Mouse (Mus musculus) heart, postnatal 0 days (tissue): Measurements from ENCODE around the gene Mlxip. TPM values are rescaled to one million over a fixed set of nuclear protein-coding genes. Genes with fewer than 3 reads are reported as not detected.

Source experiments
- ATAC-seq: fragments of 200-750 bp; cut with Nextera tagmentation; 2 replicates; pipeline ENCODE4 v1.8.0; 2017; ENCODE audit warnings: low read depth, moderate number of reproducible peaks, moderate library complexity; ENCODE audit not compliant: insufficient read depth
- DNase-seq: peaks from one replicate; pipeline ENCODE4 v3.0.0-alpha.2; 2016; ENCODE audit warnings: low spot score
- H3K27ac ChIP-seq: fragments of 300-500 bp; sonication (generic); 2 replicates; pipeline ENCODE4 v1.5.1; 2014; ENCODE audit warnings: low read depth, mild to moderate bottlenecking
- H3K27me3 ChIP-seq: fragments of 300-500 bp; sonication (generic); 2 replicates; pipeline ENCODE4 v1.6.1; 2014; ENCODE audit warnings: low read length, mixed read lengths; ENCODE audit not compliant: control insufficient read depth, insufficient read depth
- H3K36me3 ChIP-seq: fragments of 300-500 bp; sonication (generic); replicated peaks from 2 replicates; pipeline ENCODE4 v1.6.1; 2014; ENCODE audit warnings: low read length, mixed read lengths; ENCODE audit not compliant: control insufficient read depth, insufficient read depth
- H3K4me1 ChIP-seq: fragments of 300-500 bp; sonication (generic); 2 replicates; pipeline ENCODE4 v1.6.1; 2014; ENCODE audit warnings: antibody characterized with exemption; ENCODE audit not compliant: control insufficient read depth, insufficient read depth
- H3K4me2 ChIP-seq: fragments of 300-500 bp; sonication (generic); 2 replicates; pipeline ENCODE4 v1.6.1; 2014; ENCODE audit warnings: low read depth, mild to moderate bottlenecking, low read length, moderate library complexity
- H3K4me3 ChIP-seq: fragments of 300-500 bp; sonication (generic); 2 replicates; pipeline ENCODE4 v1.5.1; 2014; ENCODE audit warnings: low read depth, low read length
- H3K9ac ChIP-seq: fragments of 300-500 bp; sonication (generic); replicated peaks from 2 replicates; pipeline ENCODE4 v1.6.1; 2014; ENCODE audit warnings: low read depth, low read length, mixed read lengths
- H3K9me3 ChIP-seq: fragments of 300-500 bp; sonication (generic); replicated peaks from 2 replicates; pipeline ENCODE4 v1.6.1; 2016; ENCODE audit warnings: low read length; ENCODE audit not compliant: control insufficient read depth
- CTCF ChIP-seq: IDR thresholded peaks from 2 replicates; pipeline ENCODE4 v1.5.1; 2016; ENCODE audit warnings: antibody characterized with exemption, control low read depth, low read depth
- EP300 ChIP-seq: IDR thresholded peaks from 2 replicates; pipeline ENCODE4 v1.6.1; 2016; ENCODE audit warnings: antibody characterized with exemption, low read depth
- WGBS: fragments of 180-500 bp; shearing (Covaris S2); extraction: QIAGEN DNeasy Blood & Tissue Kit; methylation state at CpG from one replicate; pipeline ENCODE4 v1.1.7; 2014; 5-methylcytosine and 5-hydroxymethylcytosine counted together
- polyA plus RNA-seq: library from polyadenylated mRNA; unstranded; fragments of >200 nt; fragmentation: Nextera tagmentation; extraction: Ambion mirVana; gene quantifications from 2 replicates; pipeline ENCODE4 v1.2.1, GENCODE M21; 2015
- total RNA-seq: library from RNA; depleted of rRNA; stranded (reverse); fragments of >200 nt; gene quantifications from 2 replicates; pipeline ENCODE4 v1.2.3, GENCODE M21; 2014; ENCODE audit warnings: low replicate concordance; rRNA removed

The Mlxip gene
- total and polyA plus RNA-seq, 2 experiments from 2014 or later: 7.3 to 13.4 TPM

- peaks cover 14% of the 10 kb centered on the region; the same call in 1 of the 2 replicates for H3K27me3 ChIP-seq
- H3K27ac ChIP-seq: no peak overlapping the region
- no peak for TF ChIP-seq EP300
- TF ChIP-seq CTCF: peak; percentile 69
- no peak overlapping the region for H3K4me3 ChIP-seq
- ATAC-seq (0 out of 2 replicates have a peak, but pooled peaks have one; percentile 13), DNase-seq (peak; percentile 56)
- H3K9ac ChIP-seq: no peak overlapping the region
- no peak overlapping the region for H3K4me2 ChIP-seq
- H3K9me3 ChIP-seq: no peaks in the 10 kb centered on the region
- H3K36me3 ChIP-seq: no peaks in the 10 kb centered on the region
- 43% methylated on average over 4 of the region's 4 CpGs for WGBS
- H3K4me1 ChIP-seq: peaks cover 9% of the 10 kb centered on the region; the same call in 1 of the 2 replicates
Measured at GRCm38 (mm10) chr5:123499717-123500116, 105.1 kb downstream of the Mlxip start.

- 42% methylated on average over 4 of the region's 4 CpGs for WGBS
Measured at GRCm38 (mm10) chr5:123501973-123502372, 107.4 kb downstream of the Mlxip start.

More at GRCm38 (mm10) chr5:123501973-123502372, 107.4 kb downstream of the Mlxip start:
- Histone ChIP-seq H3K9me3 (no peaks in the 10 kb centered on the region), H3K4me2 (no peak overlapping the region), H3K27me3 (peaks cover 20% of the 10 kb centered on the region; the same call in 1 of the 2 replicates), H3K4me3 (no peak overlapping the region), H3K9ac (no peak overlapping the region), H3K36me3 (no peaks in the 10 kb centered on the region), H3K4me1 (peaks cover 9% of the 10 kb centered on the region; the same call in 1 of the 2 replicates), H3K27ac (no peak overlapping the region)
- ATAC-seq (no peak), DNase-seq (no peak)
- TF ChIP-seq EP300 (no peak), CTCF (no peak)

Other genes with a start within 250 kb of the Mlxip start
- gene Psmd9, start 225.4 kb upstream of the Mlxip start, total RNA-seq: 11.2 and 19.5 TPM in 2 replicates
- 54.0 and 54.9 TPM in 2 replicates for gene Psmd9, start 225.4 kb upstream of the Mlxip start, polyA plus RNA-seq
- gene Hpd, start 212.1 kb upstream of the Mlxip start, total RNA-seq: 0.43 and 0.92 TPM in 2 replicates
- gene Hpd, start 212.1 kb upstream of the Mlxip start, polyA plus RNA-seq: not detected in 2 replicates
- 3.1 and 7.3 TPM in 2 replicates for gene Wdr66, start 142.7 kb upstream of the Mlxip start, total RNA-seq
- gene Wdr66, start 142.7 kb upstream of the Mlxip start, polyA plus RNA-seq: 3.1 and 4.0 TPM in 2 replicates
- gene Bcl7a, start 51.0 kb upstream of the Mlxip start, total RNA-seq: 10.2 and 11.2 TPM in 2 replicates
- 6.6 TPM in 2 replicates for gene Bcl7a, start 51.0 kb upstream of the Mlxip start, polyA plus RNA-seq
- gene Lrrc43, start 94.5 kb downstream of the Mlxip start, total RNA-seq: not detected in 2 replicates
- 0.05 TPM in 1 of 2 replicates, not detected in the other for gene Lrrc43, start 94.5 kb downstream of the Mlxip start, polyA plus RNA-seq
- gene Il31, start 94.7 kb downstream of the Mlxip start, total RNA-seq: not detected in 2 replicates
- not detected in 2 replicates for gene Il31, start 94.7 kb downstream of the Mlxip start, polyA plus RNA-seq
- gene B3gnt4, start 115.7 kb downstream of the Mlxip start, total RNA-seq: not detected in 2 replicates
- not detected in 2 replicates for gene B3gnt4, start 115.7 kb downstream of the Mlxip start, polyA plus RNA-seq
- gene Diablo, start 129.4 kb downstream of the Mlxip start, total RNA-seq: 79.1 and 99.4 TPM in 2 replicates
- gene Diablo, start 129.4 kb downstream of the Mlxip start, polyA plus RNA-seq: 105 and 107 TPM in 2 replicates
- 1.1 TPM in 1 of 2 replicates, not detected in the other for gene Gm49027, start 130.7 kb downstream of the Mlxip start, total RNA-seq
- 0.15 TPM in 1 of 2 replicates, not detected in the other for gene Gm49027, start 130.7 kb downstream of the Mlxip start, polyA plus RNA-seq
- gene Vps33a, start 178.2 kb downstream of the Mlxip start, total RNA-seq: 15.9 and 42.7 TPM in 2 replicates
- 16.7 and 17.5 TPM in 2 replicates for gene Vps33a, start 178.2 kb downstream of the Mlxip start, polyA plus RNA-seq